Mouse (Mus musculus) stomach, embryonic 14.5 days (tissue): Measurements from ENCODE around the gene Dnajc4. TPM values are rescaled to one million over a fixed set of nuclear protein-coding genes. Genes with fewer than 3 reads are reported as not detected.

Experiments
- ATAC-seq: fragments of 200-750 bp; cut with Nextera tagmentation; 2 replicates; pipeline ENCODE4 v1.8.0; 2017; ENCODE audit warnings: low read depth, moderate TSS enrichment; ENCODE audit not compliant: insufficient number of reproducible peaks, insufficient read depth, low FRiP score
- H3K27ac ChIP-seq: fragments of 300-500 bp; sonication (generic); 2 replicates; pipeline ENCODE4 v1.5.1; 2014; ENCODE audit warnings: mild to moderate bottlenecking, low read length, moderate library complexity, mixed read lengths
- H3K27me3 ChIP-seq: fragments of 300-500 bp; sonication (generic); 2 replicates; pipeline ENCODE4 v1.6.1; 2014; ENCODE audit warnings: low read length, control low read depth, mixed read lengths; ENCODE audit not compliant: control insufficient read depth, insufficient read depth
- H3K36me3 ChIP-seq: fragments of 300-500 bp; sonication (generic); 2 replicates; pipeline ENCODE4 v1.6.1; 2014; ENCODE audit warnings: mild to moderate bottlenecking, control low read depth, low read length, moderate library complexity, mixed read lengths; ENCODE audit not compliant: control insufficient read depth, insufficient read depth
- H3K4me1 ChIP-seq: fragments of 300-500 bp; sonication (generic); 2 replicates; pipeline ENCODE4 v1.6.1; 2014; ENCODE audit warnings: low read length, control low read depth, mixed read lengths; ENCODE audit not compliant: control insufficient read depth, insufficient read depth
- H3K4me2 ChIP-seq: fragments of 300-500 bp; sonication (generic); replicated peaks from 2 replicates; pipeline ENCODE4 v1.6.1; 2014; ENCODE audit warnings: low read depth, low read length, control low read depth
- H3K4me3 ChIP-seq: fragments of 300-500 bp; sonication (generic); 2 replicates; pipeline ENCODE4 v1.5.1; 2014; ENCODE audit warnings: low read depth, low read length, control low read depth
- H3K9ac ChIP-seq: fragments of 300-500 bp; sonication (generic); replicated peaks from 2 replicates; pipeline ENCODE4 v1.6.1; 2014; ENCODE audit warnings: low read depth, mild to moderate bottlenecking, control low read depth, low read length, moderate library complexity, mixed read lengths
- H3K9me3 ChIP-seq: fragments of 300-500 bp; sonication (generic); 2 replicates; pipeline ENCODE4 v1.6.1; 2016; ENCODE audit warnings: low read depth, low read length, control low read depth; ENCODE audit not compliant: control insufficient read depth
- WGBS: fragments of 180-500 bp; shearing (Covaris S2); extraction: QIAGEN DNeasy Blood & Tissue Kit; methylation state at CpG from one replicate; pipeline ENCODE4 v1.1.7; 2014; 5-methylcytosine and 5-hydroxymethylcytosine counted together
- polyA plus RNA-seq: library from polyadenylated mRNA; unstranded; fragments of >200 nt; fragmentation: Nextera tagmentation; extraction: Ambion mirVana; gene quantifications from 2 replicates; pipeline ENCODE4 v1.2.1, GENCODE M21; 2014

The Dnajc4 gene
- polyA plus RNA-seq, 1 experiment from 2014 or later = 31.2 TPM

DNA sequence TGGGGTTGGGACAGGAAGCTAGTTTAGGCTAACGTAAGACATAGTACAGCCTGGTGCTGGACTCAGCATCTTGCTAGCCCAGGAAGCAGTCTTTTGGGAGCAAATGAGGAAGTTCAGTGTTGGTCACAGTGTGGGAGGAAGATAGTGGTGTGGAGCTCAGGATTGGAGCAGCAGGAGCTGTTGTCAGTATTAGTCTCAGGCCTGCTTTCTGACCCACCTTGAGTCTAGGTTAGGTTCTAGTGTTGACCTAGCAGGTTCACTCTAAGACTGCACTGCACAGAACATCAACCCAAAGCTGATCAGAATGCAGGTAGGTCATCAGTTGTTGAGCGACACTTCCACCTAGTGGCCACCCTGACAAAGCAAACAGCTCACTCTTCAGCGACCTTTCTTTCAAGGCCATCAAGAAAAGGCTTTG, 27.9 kb upstream of the Dnajc4 start:
- no peaks in the 10 kb centered on the region for H3K9me3 ChIP-seq
- no peak overlapping the region for H3K27ac ChIP-seq
- no peak overlapping the region for H3K4me3 ChIP-seq
- WGBS = 47% methylated on average over 3 of the region's 3 CpGs
- peaks cover 58% of the 10 kb centered on the region for H3K36me3 ChIP-seq
- H3K4me2 ChIP-seq = no peak overlapping the region
- H3K27me3 ChIP-seq = no peaks in the 10 kb centered on the region
- H3K9ac ChIP-seq = no peak overlapping the region
- H3K4me1 ChIP-seq = no peaks in the 10 kb centered on the region
- ATAC-seq = peak; percentile 73; the same call in 1 of the 2 replicates

DNA sequence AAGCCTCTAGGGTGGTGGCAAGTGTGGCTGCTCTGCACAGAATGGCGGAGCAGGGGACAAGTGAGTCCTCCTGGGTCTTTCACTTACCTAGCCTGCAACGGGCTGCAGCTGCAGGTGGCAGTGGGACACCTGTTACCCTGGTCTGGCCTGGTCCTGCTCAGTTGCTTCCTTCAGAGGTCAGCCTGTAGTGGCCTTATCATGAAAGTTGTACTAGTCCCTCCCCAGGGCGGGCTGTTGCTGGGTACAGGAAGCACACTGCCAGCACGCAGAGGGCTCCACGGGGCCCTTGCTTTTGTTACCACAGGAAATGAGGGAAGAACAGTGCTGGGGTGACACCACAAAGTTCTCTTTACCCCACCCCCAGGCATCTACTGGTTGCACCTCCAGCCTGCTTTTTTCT, 26.8 kb upstream of the Dnajc4 start, which contains the start of gene Fermt3:
Fermt3 (minus strand) TSS at position 279 of the 400 bp plus-strand sequence.
- no peaks in the 10 kb centered on the region for H3K27me3 ChIP-seq
- H3K9me3 ChIP-seq = no peaks in the 10 kb centered on the region
- WGBS = 88% methylated on average over 5 of the region's 5 CpGs
- no peak within 1 kb of the TSS for H3K9ac ChIP-seq
- H3K27ac ChIP-seq = no peak within 1 kb of the TSS
- no peak within 1 kb of the TSS; the same call in 1 of the 2 replicates for H3K4me3 ChIP-seq
- ATAC-seq = peak; percentile 39; the same call in 1 of the 2 replicates
- no peak within 1 kb of the TSS for H3K4me2 ChIP-seq
- H3K36me3 ChIP-seq = peaks cover 48% of the 10 kb centered on the region
- no peaks in the 10 kb centered on the region for H3K4me1 ChIP-seq

GRCm38 (mm10) chr19:7018546-7018945, 26.2 kb upstream of the Dnajc4 start:
- no peak overlapping the region for H3K9ac ChIP-seq
- H3K4me3 ChIP-seq = no peak overlapping the region
- no peak overlapping the region for H3K4me2 ChIP-seq
- H3K36me3 ChIP-seq = peaks cover 44% of the 10 kb centered on the region
- H3K9me3 ChIP-seq = no peaks in the 10 kb centered on the region
- H3K27me3 ChIP-seq = no peaks in the 10 kb centered on the region
- H3K4me1 ChIP-seq = no peaks in the 10 kb centered on the region
- 90% methylated on average over 11 of the region's 11 CpGs for WGBS
- no peak for ATAC-seq
- H3K27ac ChIP-seq = no peak overlapping the region

GRCm38 (mm10) chr19:7017541-7018457, 25.4 kb upstream of the Dnajc4 start:
- Histone ChIP-seq H3K4me3 (no peak overlapping the region), H3K9me3 (no peaks in the 10 kb centered on the region), H3K36me3 (peaks cover 37% of the 10 kb centered on the region), H3K9ac (no peak overlapping the region), H3K27ac (no peak overlapping the region), H3K4me1 (no peaks in the 10 kb centered on the region), H3K4me2 (no peak overlapping the region), H3K27me3 (no peaks in the 10 kb centered on the region)
- WGBS = 80% methylated on average over 12 of the region's 12 CpGs
- no peak for ATAC-seq

DNA sequence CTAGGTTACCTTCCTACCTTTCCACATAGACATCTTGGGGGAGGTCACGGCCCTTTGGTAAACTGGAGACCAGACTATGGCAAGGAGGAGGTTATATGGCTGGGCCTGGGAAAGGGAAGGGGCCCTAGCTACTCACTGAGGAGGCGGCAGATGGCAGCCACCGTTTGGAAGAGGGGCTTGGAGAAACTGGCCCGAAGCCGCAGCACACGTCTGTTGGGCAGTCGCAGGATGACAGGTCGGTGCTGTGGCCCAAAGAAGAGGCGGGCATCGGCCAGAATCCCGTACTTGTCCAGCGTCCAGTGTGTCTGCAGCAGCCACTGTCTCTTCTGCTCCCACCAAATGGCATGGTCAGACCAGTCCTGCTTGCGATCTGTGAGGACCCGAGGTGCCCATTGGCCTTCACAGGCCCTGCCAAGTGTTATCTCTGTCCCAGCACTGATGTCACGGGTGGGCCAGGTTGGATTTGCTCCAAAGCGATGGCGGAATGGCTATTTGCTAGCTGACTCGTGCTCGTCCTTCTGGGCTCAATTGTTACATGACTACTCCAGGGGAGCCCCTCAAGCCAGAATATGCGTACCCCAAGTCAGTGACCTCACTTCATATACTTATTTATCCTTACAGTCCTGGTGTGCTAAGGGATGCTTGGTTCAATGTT, 22.2 kb upstream of the Dnajc4 start:
- peaks cover 9% of the 10 kb centered on the region for H3K36me3 ChIP-seq
- no peaks in the 10 kb centered on the region for H3K9me3 ChIP-seq
- H3K4me1 ChIP-seq = no peaks in the 10 kb centered on the region
- H3K4me2 ChIP-seq = no peak overlapping the region
- 90% methylated on average over 20 of the region's 20 CpGs for WGBS
- H3K27me3 ChIP-seq = no peaks in the 10 kb centered on the region
- H3K27ac ChIP-seq = no peak overlapping the region
- no peak for ATAC-seq
- H3K4me3 ChIP-seq = no peak overlapping the region
- no peak overlapping the region for H3K9ac ChIP-seq

- H3K36me3 ChIP-seq = peaks cover 4% of the 10 kb centered on the region
- H3K9ac ChIP-seq = no peak overlapping the region
- no peak overlapping the region for H3K27ac ChIP-seq
- no peaks in the 10 kb centered on the region for H3K27me3 ChIP-seq
- H3K4me2 ChIP-seq = no peak overlapping the region
- H3K4me1 ChIP-seq = no peaks in the 10 kb centered on the region
- H3K9me3 ChIP-seq = no peaks in the 10 kb centered on the region
- WGBS = 86% methylated on average over 9 of the region's 9 CpGs
- no peak overlapping the region for H3K4me3 ChIP-seq
- no peak for ATAC-seq
These were observed 21.6 kb upstream of the Dnajc4 start for GRCm38 (mm10) chr19:7013984-7014383.

- H3K27me3 ChIP-seq = no peaks in the 10 kb centered on the region
- H3K36me3 ChIP-seq = no peaks in the 10 kb centered on the region
- no peak overlapping the region for H3K4me3 ChIP-seq
- no peak overlapping the region for H3K27ac ChIP-seq
- 73% methylated on average over 4 of the region's 4 CpGs for WGBS
- H3K4me1 ChIP-seq = no peaks in the 10 kb centered on the region
- no peak for ATAC-seq
- H3K9ac ChIP-seq = no peak overlapping the region
- H3K9me3 ChIP-seq = no peaks in the 10 kb centered on the region
- no peak overlapping the region for H3K4me2 ChIP-seq
These were observed 20.1 kb upstream of the Dnajc4 start for GRCm38 (mm10) chr19:7012426-7012825.

DNA sequence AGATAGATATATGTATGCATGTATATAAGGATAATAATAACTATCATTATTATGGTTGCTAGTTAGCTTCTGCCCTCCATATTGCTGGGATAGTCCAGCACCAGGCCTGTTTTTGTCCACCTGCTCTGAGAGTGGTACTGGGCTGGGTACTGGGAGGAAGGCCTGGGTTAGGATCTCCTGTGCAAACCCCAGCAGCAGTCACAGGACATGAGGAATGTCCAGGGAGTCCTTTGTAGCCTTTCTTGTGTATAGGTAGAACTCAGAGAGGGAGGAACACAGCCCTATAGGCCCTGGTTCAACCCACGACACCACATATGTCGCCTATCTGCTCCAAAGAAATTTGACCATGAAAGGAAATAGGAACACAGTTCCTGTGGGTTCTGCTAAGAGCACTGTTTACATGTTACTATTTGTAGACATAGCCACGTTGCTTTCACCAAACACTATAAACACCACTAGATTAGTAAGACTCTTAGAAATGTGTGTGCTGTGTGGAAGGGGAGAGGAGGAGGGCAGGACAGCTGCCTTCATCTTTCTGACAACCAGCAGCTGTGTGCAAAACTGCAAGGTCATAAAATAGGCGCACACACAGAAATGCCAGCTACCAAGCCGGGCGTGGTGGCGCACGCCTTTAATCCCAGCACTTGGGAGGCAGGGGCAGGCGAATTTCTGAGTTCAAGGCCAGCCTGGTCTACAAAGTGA, 14.7 kb upstream of the Dnajc4 start:
- H3K9me3 ChIP-seq = no peaks in the 10 kb centered on the region
- WGBS = 72% methylated on average over 9 of the region's 9 CpGs
- H3K4me3 ChIP-seq = no peak overlapping the region
- no peaks in the 10 kb centered on the region for H3K4me1 ChIP-seq
- no peak for ATAC-seq
- no peak overlapping the region for H3K4me2 ChIP-seq
- H3K36me3 ChIP-seq = no peaks in the 10 kb centered on the region
- H3K27me3 ChIP-seq = no peaks in the 10 kb centered on the region
- H3K9ac ChIP-seq = no peak overlapping the region
- H3K27ac ChIP-seq = peak overlapping the region; percentile 71; the same call in 1 of the 2 replicates
